Mouse (Mus musculus) left cerebral cortex, postnatal 36 days (tissue): ENCODE measurements at regions not wholly inside any gene's neighbourhood (a gene's known extent, or its start where the extent isn't known, plus 50 kb on each side); places are given as distances from the start of the nearest gene placed in this dataset.
"Not testable (repeated sequence)": the region's sequence is repeated elsewhere in the genome, so short reads cannot be mapped to it uniquely, and the experiment has no call there.

Source experiments
- DNase-seq, 2 experiments: peaks; one replicate each; pipeline ENCODE4 v3.0.0; 2021 to 2022; ENCODE audit warnings: low spot score in 2 of 2, mixed read lengths in 1 of 2
- intact Hi-C: fragments of 180-260 bp; cut with DNase I; formaldehyde crosslinking; loops from one replicate; pipeline ENCODE4 v1.15.1; 2025

GRCm38 (mm10) chr3:33440905-33441304, 297.9 kb upstream of the Pex5l start:
- intact Hi-C loops = no loop called here
- DNase-seq = no peak

GRCm38 (mm10) chr3:33440500-33440899, 297.5 kb upstream of the Pex5l start:
- intact Hi-C loops = no loop called here
- peak; percentile 25 to 32 for DNase-seq

GRCm38 (mm10) chr3:33416922-33417321, 273.9 kb upstream of the Pex5l start:
- no peak for DNase-seq
- intact Hi-C loops = no loop called here

GRCm38 (mm10) chr3:33416321-33416720, 273.3 kb upstream of the Pex5l start:
- no peak for DNase-seq
- intact Hi-C loops = no loop called here

- intact Hi-C loops = no loop called here
- no peak for DNase-seq
These were observed 258.9 kb upstream of the Pex5l start for GRCm38 (mm10) chr3:33401904-33402303.

- intact Hi-C loops = loop anchor here (10.0 kb wide), 1 partner anchor 255 kb away; the partner anchor contains the start of gene Pex5l
- DNase-seq = peak; percentile 56 to 64
These were observed 256.3 kb upstream of the Pex5l start for GRCm38 (mm10) chr3:33399321-33399720.

GRCm38 (mm10) chr3:33398326-33398725, 255.3 kb upstream of the Pex5l start:
- DNase-seq = no peak
- intact Hi-C loops = loop anchor here (10.0 kb wide), 1 partner anchor 254 kb away; the partner anchor contains the start of gene Pex5l

GRCm38 (mm10) chr3:33397217-33397616, 254.2 kb upstream of the Pex5l start:
- DNase-seq = peak in 1 of 2 experiments; percentile 41
- intact Hi-C loops = loop anchor here (10.0 kb wide), 1 partner anchor 252 kb away; the partner anchor contains the start of gene Pex5l

- no peak for DNase-seq
- intact Hi-C loops = loop anchor here (10.0 kb wide), 1 partner anchor 248 kb away; the partner anchor contains the start of gene Pex5l
These were observed 249.4 kb upstream of the Pex5l start for GRCm38 (mm10) chr3:33392541-33392822.

- intact Hi-C loops = loop anchor here (10.0 kb wide), 1 partner anchor 247 kb away; the partner anchor contains the start of gene Pex5l
- DNase-seq = no peak
These were observed 248.9 kb upstream of the Pex5l start for GRCm38 (mm10) chr3:33391765-33392540.

- no peak for DNase-seq
- intact Hi-C loops = no loop called here
These were observed 245.1 kb upstream of the Pex5l start for GRCm38 (mm10) chr3:33388171-33388570.

GRCm38 (mm10) chr3:33383622-33384021, 240.6 kb upstream of the Pex5l start:
- no peak for DNase-seq
- intact Hi-C loops = no loop called here

GRCm38 (mm10) chr3:33379604-33380003, 236.6 kb upstream of the Pex5l start:
- DNase-seq = no peak
- intact Hi-C loops = no loop called here

GRCm38 (mm10) chr3:33375161-33375560, 232.1 kb upstream of the Pex5l start:
- intact Hi-C loops = no loop called here
- no peak for DNase-seq

- intact Hi-C loops = no loop called here
- DNase-seq = no peak
These were observed 229.8 kb upstream of the Pex5l start for GRCm38 (mm10) chr3:33372806-33373205.

GRCm38 (mm10) chr3:33363521-33363920, 220.5 kb upstream of the Pex5l start:
- intact Hi-C loops = no loop called here
- no peak for DNase-seq

- intact Hi-C loops = no loop called here
- DNase-seq = no peak
These were observed 217.0 kb upstream of the Pex5l start for GRCm38 (mm10) chr3:33360030-33360429.

- intact Hi-C loops = no loop called here
- DNase-seq = no peak
These were observed 210.8 kb upstream of the Pex5l start for GRCm38 (mm10) chr3:33353860-33354259.

GRCm38 (mm10) chr3:33350986-33351385, 207.9 kb upstream of the Pex5l start:
- peak in 1 of 2 experiments; percentile 18 for DNase-seq
- intact Hi-C loops = no loop called here

GRCm38 (mm10) chr3:33334056-33334455, 191.0 kb upstream of the Pex5l start:
- DNase-seq = peak; percentile 30 to 33
- intact Hi-C loops = no loop called here

- intact Hi-C loops, DNase-seq: not testable (repeated sequence)
These were observed 174.6 kb upstream of the Pex5l start for GRCm38 (mm10) chr3:33317691-33318090.
